Mouse (Mus musculus): Measurements from ENCODE around the gene Yap1. TPM values are rescaled to one million over a fixed set of nuclear protein-coding genes. Genes with fewer than 3 reads are reported as not detected.

Yap1 gene
- total RNA-seq, 1 experiment from 2014 or later: 0.58 TPM

GRCm38 (mm10) chr9:7979153-7979916 lies 25.1 kb downstream of the Yap1 start:
- ATAC-seq (ENCODE audit: extremely low read depth, insufficient number of reproducible peaks, low FRiP score, poor library complexity, severe bottlenecking): no peak

- no peak for ATAC-seq (ENCODE audit: extremely low read depth, insufficient number of reproducible peaks, low FRiP score, poor library complexity, severe bottlenecking)
Observed at GRCm38 (mm10) chr9:7978502-7978901, 25.9 kb downstream of the Yap1 start.

- ATAC-seq (ENCODE audit: extremely low read depth, insufficient number of reproducible peaks, low FRiP score, poor library complexity, severe bottlenecking): no peak
Observed at GRCm38 (mm10) chr9:7977587-7977986, 26.8 kb downstream of the Yap1 start.

- ATAC-seq (ENCODE audit: extremely low read depth, insufficient number of reproducible peaks, low FRiP score, poor library complexity, severe bottlenecking): no peak
Observed at GRCm38 (mm10) chr9:7971993-7972392, 32.4 kb downstream of the Yap1 start.

- ATAC-seq (ENCODE audit: extremely low read depth, insufficient number of reproducible peaks, low FRiP score, poor library complexity, severe bottlenecking): no peak
Observed at GRCm38 (mm10) chr9:7967980-7968379, 36.4 kb downstream of the Yap1 start.

GRCm38 (mm10) chr9:7965590-7965989 lies 38.8 kb downstream of the Yap1 start:
- no peak for ATAC-seq (ENCODE audit: extremely low read depth, insufficient number of reproducible peaks, low FRiP score, poor library complexity, severe bottlenecking)

GRCm38 (mm10) chr9:7963867-7964266 lies 40.5 kb downstream of the Yap1 start:
- no peak for ATAC-seq (ENCODE audit: extremely low read depth, insufficient number of reproducible peaks, low FRiP score, poor library complexity, severe bottlenecking)

GRCm38 (mm10) chr9:7962915-7963314 lies 41.5 kb downstream of the Yap1 start:
- ATAC-seq (ENCODE audit: extremely low read depth, insufficient number of reproducible peaks, low FRiP score, poor library complexity, severe bottlenecking): no peak

- ATAC-seq (ENCODE audit: extremely low read depth, insufficient number of reproducible peaks, low FRiP score, poor library complexity, severe bottlenecking): no peak
Observed at GRCm38 (mm10) chr9:7961366-7962160, 42.8 kb downstream of the Yap1 start.

- ATAC-seq (ENCODE audit: extremely low read depth, insufficient number of reproducible peaks, low FRiP score, poor library complexity, severe bottlenecking): no peak
Observed at GRCm38 (mm10) chr9:7960382-7960781, 44.0 kb downstream of the Yap1 start.

- ATAC-seq (ENCODE audit: extremely low read depth, insufficient number of reproducible peaks, low FRiP score, poor library complexity, severe bottlenecking): no peak
Observed at GRCm38 (mm10) chr9:7959301-7959700, 45.1 kb downstream of the Yap1 start.

- ATAC-seq (ENCODE audit: extremely low read depth, insufficient number of reproducible peaks, low FRiP score, poor library complexity, severe bottlenecking): no peak
Observed at GRCm38 (mm10) chr9:7958025-7958593, 46.3 kb downstream of the Yap1 start.

- ATAC-seq (ENCODE audit: extremely low read depth, insufficient number of reproducible peaks, low FRiP score, poor library complexity, severe bottlenecking): no peak
Observed at GRCm38 (mm10) chr9:7957407-7957806, 47.0 kb downstream of the Yap1 start.

GRCm38 (mm10) chr9:7956400-7956799 lies 48.0 kb downstream of the Yap1 start:
- ATAC-seq (ENCODE audit: extremely low read depth, insufficient number of reproducible peaks, low FRiP score, poor library complexity, severe bottlenecking): no peak

GRCm38 (mm10) chr9:7952886-7953285 lies 51.5 kb downstream of the Yap1 start:
- ATAC-seq (ENCODE audit: extremely low read depth, insufficient number of reproducible peaks, low FRiP score, poor library complexity, severe bottlenecking): no peak

- ATAC-seq (ENCODE audit: extremely low read depth, insufficient number of reproducible peaks, low FRiP score, poor library complexity, severe bottlenecking): no peak
Observed at GRCm38 (mm10) chr9:7950211-7950644, 54.2 kb downstream of the Yap1 start.

- no peak for ATAC-seq (ENCODE audit: extremely low read depth, insufficient number of reproducible peaks, low FRiP score, poor library complexity, severe bottlenecking)
Observed at GRCm38 (mm10) chr9:7947946-7948345, 56.5 kb downstream of the Yap1 start.

- ATAC-seq (ENCODE audit: extremely low read depth, insufficient number of reproducible peaks, low FRiP score, poor library complexity, severe bottlenecking): no peak
Observed at GRCm38 (mm10) chr9:7943796-7944462, 60.5 kb downstream of the Yap1 start.

- no peak for ATAC-seq (ENCODE audit: extremely low read depth, insufficient number of reproducible peaks, low FRiP score, poor library complexity, severe bottlenecking)
Observed at GRCm38 (mm10) chr9:7942701-7943100, 61.7 kb downstream of the Yap1 start.

Measured in neutrophil, adult 5-6 weeks (primary cell).